16 mouse cellular contexts compared by ENCODE assay signal in the genomic region with DNA sequence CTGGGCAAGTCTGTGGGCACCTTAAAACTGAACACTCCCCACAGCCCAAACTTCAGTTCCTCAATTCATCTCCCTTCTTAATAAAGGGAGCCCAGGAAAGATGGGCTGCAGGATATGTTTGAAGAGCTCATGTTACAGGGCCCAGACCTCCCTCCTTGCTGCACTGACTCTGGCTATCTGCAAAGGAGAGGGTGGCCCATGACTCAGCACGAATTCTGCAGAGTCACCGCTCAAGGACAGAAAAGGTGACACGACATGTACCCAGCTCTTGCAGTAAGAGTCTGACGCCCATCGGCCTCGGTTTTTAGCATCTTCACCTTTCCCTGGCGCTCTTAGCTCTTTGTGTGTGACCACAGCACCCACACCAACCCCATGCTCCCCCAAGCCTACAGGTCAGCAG. TPM values are rescaled to one million over a fixed set of nuclear protein-coding genes. Genes with fewer than 3 reads are reported as not detected.
A peak's percentile ranks its signal among the peaks of the same experiment; 100 is the strongest.
DNase-seq lines count a peak whose midpoint lies in the region; ATAC-seq and TF ChIP-seq lines count a peak whose summit lies in the region.
"Had no signal": no experiment of that assay in that cellular context is flagged by ENCODE, and none has a peak within 500 bp of the region (broad histone marks: within the 10 kb centered on the region; RNA-seq: fewer than 3 reads in every experiment).

No protein-coding gene starts in this region.

- peak; percentile 88 for DNase-seq in heart, embryonic 10.5 days (ENCODE audit: low spot score)
- DNase-seq in heart, adult 9 months (ENCODE audit: low spot score in 2 of 2): no peak
- DNase-seq in ZHBTc4 (ENCODE audit: low read depth, low spot score): peak; percentile 73
- DNase-seq in cerebellum, adult 18-20 months: no peak
- DNase-seq in lung, postnatal 0 days (ENCODE audit: low spot score): no peak
- DNase-seq: heart, adult 11 months; kidney, adult 11 months; kidney, postnatal 4 days; lung, postnatal 4 days had no signal

- H3K4me3 ChIP-seq in heart, embryonic 10.5 days: no peak overlapping the region
- H3K4me3 ChIP-seq in forebrain, embryonic 15.5 days: no peak overlapping the region
- no peak overlapping the region for H3K4me3 ChIP-seq in lung, postnatal 0 days (ENCODE audit: low read depth, low read length)
- H3K4me3 ChIP-seq: hindbrain, embryonic 10.5 days; neural tube, embryonic 15.5 days had no signal

- H3K27ac ChIP-seq in heart, embryonic 10.5 days: peak overlapping the region; percentile 29; the same call in 1 of the 2 replicates
- H3K27ac ChIP-seq in forebrain, embryonic 15.5 days (replicated peaks): no peak overlapping the region
- no peak overlapping the region for H3K27ac ChIP-seq in lung, postnatal 0 days (ENCODE audit: low read length)
- H3K27ac ChIP-seq: hindbrain, embryonic 10.5 days; neural tube, embryonic 15.5 days had no signal

- TF ChIP-seq CTCF in lung, postnatal 0 days (IDR thresholded peaks at IDR 0.05): no peak

- WGBS in heart, embryonic 10.5 days: 62% methylated on average over 7 of the region's 7 CpGs
- 81% methylated on average over 7 of the region's 7 CpGs for WGBS in forebrain, embryonic 15.5 days
- 55% methylated on average over 7 of the region's 7 CpGs for WGBS in lung, postnatal 0 days

- no peak for TF ChIP-seq EP300 in lung, postnatal 0 days (IDR thresholded peaks at IDR 0.05)

- H3K9ac ChIP-seq in forebrain, embryonic 15.5 days (replicated peaks): no peak overlapping the region
- no peak overlapping the region for H3K9ac ChIP-seq in lung, postnatal 0 days (replicated peaks; ENCODE audit: low read depth)
- H3K9ac ChIP-seq: neural tube, embryonic 15.5 days had no signal

- no peaks in the 10 kb centered on the region for H3K9me3 ChIP-seq in heart, embryonic 10.5 days
- no peaks in the 10 kb centered on the region for H3K9me3 ChIP-seq in forebrain, embryonic 15.5 days
- H3K9me3 ChIP-seq in lung, postnatal 0 days (ENCODE audit: low read length): no peaks in the 10 kb centered on the region
- H3K9me3 ChIP-seq: hindbrain, embryonic 10.5 days; neural tube, embryonic 15.5 days had no signal

- no peaks in the 10 kb centered on the region for H3K36me3 ChIP-seq in heart, embryonic 10.5 days
- H3K36me3 ChIP-seq in forebrain, embryonic 15.5 days: no peaks in the 10 kb centered on the region
- no peaks in the 10 kb centered on the region for H3K36me3 ChIP-seq in lung, postnatal 0 days (ENCODE audit: insufficient read depth, low read length)
- H3K36me3 ChIP-seq: hindbrain, embryonic 10.5 days had no signal

- 0 out of 2 replicates have a peak, but pooled peaks have one; percentile 26 for ATAC-seq in common myeloid progenitor, adult 5-6 weeks (replicated peaks; ENCODE audit: low read depth, poor library complexity, severe bottlenecking)
- ATAC-seq in megakaryocyte progenitor cell, adult 5-6 weeks (replicated peaks; ENCODE audit: poor library complexity): 0 out of 2 replicates have a peak, but pooled peaks have one; percentile 24
- no peak for ATAC-seq in forebrain, embryonic 15.5 days (replicated peaks)
- no peak for ATAC-seq in lung, postnatal 0 days

- no peak overlapping the region for H3K4me2 ChIP-seq in forebrain, embryonic 15.5 days (replicated peaks)
- no peak overlapping the region for H3K4me2 ChIP-seq in lung, postnatal 0 days (replicated peaks; ENCODE audit: low read depth, low read length)
- H3K4me2 ChIP-seq: neural tube, embryonic 15.5 days had no signal

- peaks cover 12% of the 10 kb centered on the region; the same call in 1 of the 2 replicates for H3K4me1 ChIP-seq in heart, embryonic 10.5 days
- H3K4me1 ChIP-seq in forebrain, embryonic 15.5 days: no peaks in the 10 kb centered on the region
- no peaks in the 10 kb centered on the region for H3K4me1 ChIP-seq in lung, postnatal 0 days (ENCODE audit: insufficient read depth, low read depth, low read length)
- H3K4me1 ChIP-seq: hindbrain, embryonic 10.5 days had no signal

- peaks cover 22% of the 10 kb centered on the region; the same call in 1 of the 2 replicates for H3K27me3 ChIP-seq in heart, embryonic 10.5 days (ENCODE audit: insufficient read depth, poor library complexity, severe bottlenecking)
- no peaks in the 10 kb centered on the region for H3K27me3 ChIP-seq in forebrain, embryonic 15.5 days
- H3K27me3 ChIP-seq in lung, postnatal 0 days (replicated peaks; ENCODE audit: insufficient read depth, low read length): no peaks in the 10 kb centered on the region
- H3K27me3 ChIP-seq: neural tube, embryonic 15.5 days had no signal

RNA-seq across cellular contexts. Expression of a gene that starts 11.1 kb away (rescaled TPM):
- polyA plus RNA-seq in heart, embryonic 10.5 days (2016; fragmentation: Nextera tagmentation; extraction: Ambion mirVana): 0.17 and 0.46 TPM in 2 replicates
- not detected in 2 replicates for total RNA-seq in common myeloid progenitor, adult 5-6 weeks (2017)
- not detected in 2 replicates for total RNA-seq in megakaryocyte progenitor cell, adult 5-6 weeks (2015)
- not detected in 2 replicates for total RNA-seq in megakaryocyte progenitor cell, adult 5-6 weeks (2017)
- 3.8 and 3.9 TPM in 2 replicates for polyA plus RNA-seq in forebrain, embryonic 15.5 days (2015; fragmentation: Nextera tagmentation; extraction: Ambion mirVana)
- polyA plus RNA-seq in lung, postnatal 0 days (2015; fragmentation: Nextera tagmentation; extraction: Ambion mirVana): 0.06 and 0.08 TPM in 2 replicates
- total RNA-seq: monocyte, adult 5-6 weeks had no signal

RNA-seq across cellular contexts. Expression of a gene that starts 29.0 kb away (rescaled TPM):
- 0.29 and 0.52 TPM in 2 replicates for polyA plus RNA-seq in heart, embryonic 10.5 days (2016; fragmentation: Nextera tagmentation; extraction: Ambion mirVana)
- not detected in 2 replicates for total RNA-seq in common myeloid progenitor, adult 5-6 weeks (2017)
- total RNA-seq in megakaryocyte progenitor cell, adult 5-6 weeks (2015): not detected in 2 replicates
- total RNA-seq in megakaryocyte progenitor cell, adult 5-6 weeks (2017): not detected in 2 replicates
- polyA plus RNA-seq in forebrain, embryonic 15.5 days (2015; fragmentation: Nextera tagmentation; extraction: Ambion mirVana): 0.41 and 0.65 TPM in 2 replicates
- polyA plus RNA-seq in lung, postnatal 0 days (2015; fragmentation: Nextera tagmentation; extraction: Ambion mirVana): 1.2 and 1.3 TPM in 2 replicates
- total RNA-seq: monocyte, adult 5-6 weeks had no signal

RNA-seq across cellular contexts. Expression of a gene that starts 38.1 kb away (rescaled TPM):
- polyA plus RNA-seq in heart, embryonic 10.5 days (2016; fragmentation: Nextera tagmentation; extraction: Ambion mirVana): 0.04 and 0.05 TPM in 2 replicates
- not detected in 2 replicates for total RNA-seq in common myeloid progenitor, adult 5-6 weeks (2017)
- not detected in 2 replicates for total RNA-seq in megakaryocyte progenitor cell, adult 5-6 weeks (2015)
- total RNA-seq in megakaryocyte progenitor cell, adult 5-6 weeks (2017): not detected in 2 replicates
- 0.04 and 0.05 TPM in 2 replicates for polyA plus RNA-seq in forebrain, embryonic 15.5 days (2015; fragmentation: Nextera tagmentation; extraction: Ambion mirVana)
- polyA plus RNA-seq in lung, postnatal 0 days (2015; fragmentation: Nextera tagmentation; extraction: Ambion mirVana): not detected in 2 replicates
- total RNA-seq: left cerebral cortex, adult 8-10 months; monocyte, adult 5-6 weeks had no signal
- polyA plus RNA-seq: hindbrain, embryonic 10.5 days had no signal

Comparison
In these comparisons a context has a peak if more than half of its experiments do, and no peak if none do; other contexts are left out.
1. DNase-seq: peak in heart, embryonic 10.5 days (single experiment) and ZHBTc4 (single experiment); none in heart, adult 9 months (0 of 2), cerebellum, adult 18-20 months (0 of 2) and lung, postnatal 0 days (single experiment).
2. ATAC-seq: peak in common myeloid progenitor, adult 5-6 weeks (single experiment) and megakaryocyte progenitor cell, adult 5-6 weeks (single experiment); none in forebrain, embryonic 15.5 days (single experiment) and lung, postnatal 0 days (single experiment).